Mouse (Mus musculus) liver, postnatal 0 days (tissue): ENCODE results near the gene Snx20. TPM values are rescaled to one million over a fixed set of nuclear protein-coding genes. Genes with fewer than 3 reads are reported as not detected.

Source experiments
- ATAC-seq: fragments of 200-750 bp; cut with Nextera tagmentation; 2 replicates; pipeline ENCODE4 v1.8.0; 2017; ENCODE audit warnings: mild to moderate bottlenecking, moderate library complexity
- DNase-seq: peaks from one replicate; pipeline ENCODE4 v3.0.0-alpha.2; 2016
- H3K27ac ChIP-seq: fragments of 300-500 bp; sonication (generic); 2 replicates; pipeline ENCODE4 v1.5.1; 2014; ENCODE audit warnings: antibody characterized with exemption, moderate library complexity, mild to moderate bottlenecking, low read depth
- H3K27me3 ChIP-seq: fragments of 300-500 bp; sonication (generic); 2 replicates; pipeline ENCODE4 v1.6.1; 2014; ENCODE audit warnings: low read length, control low read depth, mixed read lengths; ENCODE audit not compliant: insufficient read depth
- H3K36me3 ChIP-seq: fragments of 300-500 bp; sonication (generic); replicated peaks from 2 replicates; pipeline ENCODE4 v1.6.1; 2014; ENCODE audit warnings: mild to moderate bottlenecking, control low read depth, low read length, moderate library complexity, mixed read lengths; ENCODE audit not compliant: insufficient read depth
- H3K4me1 ChIP-seq: fragments of 300-500 bp; sonication (generic); 2 replicates; pipeline ENCODE4 v1.6.1; 2014; ENCODE audit warnings: antibody characterized with exemption, mild to moderate bottlenecking, control low read depth; ENCODE audit not compliant: insufficient read depth
- H3K4me2 ChIP-seq: fragments of 300-500 bp; sonication (generic); 2 replicates; pipeline ENCODE4 v1.6.1; 2014; ENCODE audit warnings: low read depth, mild to moderate bottlenecking, low read length, moderate library complexity, mixed read lengths
- H3K4me3 ChIP-seq: fragments of 300-500 bp; sonication (generic); 2 replicates; pipeline ENCODE4 v1.5.1; 2014; ENCODE audit warnings: low read depth, low read length
- H3K9ac ChIP-seq: fragments of 300-500 bp; sonication (generic); replicated peaks from 2 replicates; pipeline ENCODE4 v1.6.1; 2014; ENCODE audit warnings: mild to moderate bottlenecking, moderate library complexity
- H3K9me3 ChIP-seq: fragments of 300-500 bp; sonication (generic); 2 replicates; pipeline ENCODE4 v1.6.1; 2016; ENCODE audit warnings: mild to moderate bottlenecking, control low read depth, low read length, mixed read lengths
- CTCF ChIP-seq: sonication (generic); IDR thresholded peaks from 2 replicates; pipeline ENCODE4 v1.5.1; 2016; ENCODE audit warnings: antibody characterized with exemption, low read depth
- EP300 ChIP-seq: IDR thresholded peaks from 2 replicates; pipeline ENCODE4 v1.6.1; 2016; ENCODE audit warnings: antibody characterized with exemption, low read depth, mild to moderate bottlenecking
- WGBS: fragments of 180-500 bp; shearing (Covaris S2); extraction: QIAGEN DNeasy Blood & Tissue Kit; methylation state at CpG from one replicate; pipeline ENCODE4 v1.1.7; 2014; ENCODE audit not compliant: insufficient replicate concordance; 5-methylcytosine and 5-hydroxymethylcytosine counted together
- polyA plus RNA-seq: library from polyadenylated mRNA; unstranded; fragments of >200 nt; fragmentation: Nextera tagmentation; extraction: Ambion mirVana; gene quantifications from 2 replicates; pipeline ENCODE4 v1.2.1, GENCODE M21; 2015

Gene Snx20
- polyA plus RNA-seq, 1 experiment from 2014 or later: 6.0 TPM

GRCm38 (mm10) chr8:88624276-88624675 lies 11.7 kb downstream of the Snx20 start:
- Histone ChIP-seq H3K27me3 (peaks cover 10% of the 10 kb centered on the region), H3K36me3 (peaks cover 13% of the 10 kb centered on the region), H3K27ac (no peak overlapping the region), H3K9me3 (no peaks in the 10 kb centered on the region), H3K4me3 (no peak overlapping the region), H3K4me1 (peaks cover 10% of the 10 kb centered on the region), H3K4me2 (no peak overlapping the region), H3K9ac (no peak overlapping the region)
- no peak for DNase-seq
- 73% methylated on average over 3 of the region's 3 CpGs for WGBS
- TF ChIP-seq CTCF (no peak), EP300 (no peak)
- no peak for ATAC-seq

- H3K9me3 ChIP-seq: no peaks in the 10 kb centered on the region
- no peak overlapping the region for H3K4me3 ChIP-seq
- TF ChIP-seq CTCF (no peak), EP300 (no peak)
- WGBS: 88% methylated on average over 3 of the region's 3 CpGs
- H3K9ac ChIP-seq: no peak overlapping the region
- ATAC-seq (no peak), DNase-seq (no peak)
- no peak overlapping the region for H3K4me2 ChIP-seq
- peaks cover 5% of the 10 kb centered on the region; the same call in 1 of the 2 replicates for H3K36me3 ChIP-seq
- no peak overlapping the region for H3K27ac ChIP-seq
- H3K4me1 ChIP-seq: peaks cover 10% of the 10 kb centered on the region
- peaks cover 4% of the 10 kb centered on the region; the same call in 1 of the 2 replicates for H3K27me3 ChIP-seq
Measured at GRCm38 (mm10) chr8:88623351-88623750, 12.6 kb downstream of the Snx20 start.

- Histone ChIP-seq H3K4me3 (no peak overlapping the region), H3K27me3 (no peaks in the 10 kb centered on the region), H3K36me3 (no peaks in the 10 kb centered on the region), H3K9ac (no peak overlapping the region), H3K9me3 (no peaks in the 10 kb centered on the region), H3K4me1 (no peaks in the 10 kb centered on the region), H3K4me2 (no peak overlapping the region), H3K27ac (no peak overlapping the region)
- WGBS: 1% methylated on average over 8 of the region's 8 CpGs
- TF ChIP-seq CTCF (peak; percentile 94), EP300 (no peak)
- peak; percentile 78 for DNase-seq
- ATAC-seq: peak; percentile 25; the same call in 1 of the 2 replicates
Measured at GRCm38 (mm10) chr8:88621408-88621807, 14.5 kb downstream of the Snx20 start.

GRCm38 (mm10) chr8:88620931-88621330 lies 15.0 kb downstream of the Snx20 start:
- WGBS: 61% methylated on average over 5 of the region's 5 CpGs
- Histone ChIP-seq H3K9me3 (no peaks in the 10 kb centered on the region), H3K9ac (no peak overlapping the region), H3K4me1 (no peaks in the 10 kb centered on the region), H3K27ac (no peak overlapping the region), H3K4me3 (no peak overlapping the region), H3K27me3 (no peaks in the 10 kb centered on the region), H3K4me2 (no peak overlapping the region), H3K36me3 (no peaks in the 10 kb centered on the region)
- ATAC-seq: no peak
- DNase-seq: no peak
- TF ChIP-seq CTCF (no peak), EP300 (no peak)

- no peak overlapping the region for H3K9ac ChIP-seq
- H3K36me3 ChIP-seq: no peaks in the 10 kb centered on the region
- DNase-seq (no peak), ATAC-seq (no peak)
- TF ChIP-seq CTCF (peak; percentile 58), EP300 (no peak)
- no peak overlapping the region for H3K4me3 ChIP-seq
- H3K4me1 ChIP-seq: no peaks in the 10 kb centered on the region
- no peaks in the 10 kb centered on the region for H3K9me3 ChIP-seq
- 61% methylated on average over 3 of the region's 3 CpGs for WGBS
- no peak overlapping the region for H3K4me2 ChIP-seq
- H3K27ac ChIP-seq: no peak overlapping the region
- no peaks in the 10 kb centered on the region for H3K27me3 ChIP-seq
Measured at GRCm38 (mm10) chr8:88619513-88619912, 16.4 kb downstream of the Snx20 start.

- Histone ChIP-seq H3K27me3 (no peaks in the 10 kb centered on the region), H3K27ac (no peak overlapping the region), H3K4me2 (no peak overlapping the region; the same call in 1 of the 2 replicates), H3K4me3 (no peak overlapping the region), H3K9ac (no peak overlapping the region), H3K9me3 (no peaks in the 10 kb centered on the region), H3K36me3 (no peaks in the 10 kb centered on the region), H3K4me1 (no peaks in the 10 kb centered on the region)
- ATAC-seq (no peak), DNase-seq (no peak)
- 34% methylated on average over 5 of the region's 5 CpGs for WGBS
- no peak for TF ChIP-seq CTCF
- no peak for TF ChIP-seq EP300
Measured at GRCm38 (mm10) chr8:88618612-88619011, 17.3 kb downstream of the Snx20 start.

GRCm38 (mm10) chr8:88614981-88615380 lies 20.9 kb downstream of the Snx20 start:
- no peak for TF ChIP-seq CTCF
- TF ChIP-seq EP300: no peak
- H3K4me1 ChIP-seq: no peaks in the 10 kb centered on the region
- no peak overlapping the region for H3K9ac ChIP-seq
- 60% methylated on average over 5 of the region's 5 CpGs for WGBS
- ATAC-seq (no peak), DNase-seq (no peak)
- H3K4me3 ChIP-seq: no peak overlapping the region
- H3K36me3 ChIP-seq: no peaks in the 10 kb centered on the region
- no peaks in the 10 kb centered on the region for H3K27me3 ChIP-seq
- H3K9me3 ChIP-seq: no peaks in the 10 kb centered on the region
- no peak overlapping the region for H3K4me2 ChIP-seq
- H3K27ac ChIP-seq: no peak overlapping the region
